Mouse (Mus musculus) ES-E14 (cell line): ENCODE data around the gene Sec63.

Experiments used
- CHD2 ChIP-seq: IDR thresholded peaks from 2 replicates; pipeline ENCODE4 v1.6.1; 2014; ENCODE audit warnings: mild to moderate bottlenecking, low read depth, low read length, inconsistent platforms
- HCFC1 ChIP-seq: IDR thresholded peaks from 2 replicates; pipeline ENCODE4 v1.6.1; 2012; ENCODE audit warnings: low read length, inconsistent platforms, borderline replicate concordance; ENCODE audit not compliant: insufficient read depth
- MAFK ChIP-seq: IDR thresholded peaks from 2 replicates; pipeline ENCODE4 v1.6.1; 2014; ENCODE audit warnings: mild to moderate bottlenecking, low read depth, low read length, inconsistent platforms; ENCODE audit not compliant: insufficient read depth
- ZC3H11A ChIP-seq: IDR thresholded peaks from 2 replicates; pipeline ENCODE4 v1.6.1; 2012; ENCODE audit warnings: low read depth, mild to moderate bottlenecking, inconsistent platforms, low read length, borderline replicate concordance
- ZNF384 ChIP-seq: IDR thresholded peaks from 2 replicates; pipeline ENCODE4 v1.6.1; 2012; ENCODE audit warnings: low read depth, low read length, inconsistent platforms

- TF ChIP-seq ZNF384 (no peak), ZC3H11A (no peak), MAFK (0 out of 2 replicates have a peak, but pooled peaks have one; percentile 20), CHD2 (no peak), HCFC1 (no peak)
Measured at GRCm38 (mm10) chr10:42864696-42865095, 103.4 kb downstream of the Sec63 start.
